Mouse (Mus musculus) right cerebral cortex, adult 2 months (tissue): Measurements from ENCODE around the gene Gm49388.
"Not testable (repeated sequence)": the region's sequence is repeated elsewhere in the genome, so short reads cannot be mapped to it uniquely, and the experiment has no call there.

Experiments used
- DNase-seq, 2 experiments: peaks; one replicate each; pipeline ENCODE4 v3.0.0; 2021 to 2022; ENCODE audit warnings: low spot score in 2 of 2

Gm49388 gene

DNA sequence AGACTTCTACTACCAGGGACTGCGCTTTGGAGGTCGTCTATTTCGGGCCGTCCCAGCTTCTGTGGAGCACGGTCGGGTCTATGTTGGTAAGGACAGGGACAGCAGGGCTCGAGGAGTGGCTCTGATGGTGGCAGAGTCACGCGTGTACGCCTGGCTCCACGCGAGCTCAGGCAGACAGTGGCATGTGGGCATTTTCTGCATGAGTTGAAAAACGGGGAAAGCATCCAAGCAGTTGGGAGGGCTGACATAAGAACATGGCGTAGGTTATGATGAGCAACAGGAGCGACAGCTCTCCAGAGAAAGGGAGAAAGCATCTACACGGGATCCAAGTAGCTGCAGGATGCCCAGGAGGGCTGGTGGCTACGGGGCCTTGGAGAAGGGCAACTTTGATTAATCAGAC, 16.9 kb downstream of the Gm49388 start:
- DNase-seq: no peak

- DNase-seq: no peak
These were observed 23.4 kb downstream of the Gm49388 start for GRCm38 (mm10) chr7:127808821-127809220.

GRCm38 (mm10) chr7:127809846-127810245, 24.4 kb downstream of the Gm49388 start:
- DNase-seq: no peak

GRCm38 (mm10) chr7:127810650-127811049, 25.2 kb downstream of the Gm49388 start:
- DNase-seq: no peak

DNA sequence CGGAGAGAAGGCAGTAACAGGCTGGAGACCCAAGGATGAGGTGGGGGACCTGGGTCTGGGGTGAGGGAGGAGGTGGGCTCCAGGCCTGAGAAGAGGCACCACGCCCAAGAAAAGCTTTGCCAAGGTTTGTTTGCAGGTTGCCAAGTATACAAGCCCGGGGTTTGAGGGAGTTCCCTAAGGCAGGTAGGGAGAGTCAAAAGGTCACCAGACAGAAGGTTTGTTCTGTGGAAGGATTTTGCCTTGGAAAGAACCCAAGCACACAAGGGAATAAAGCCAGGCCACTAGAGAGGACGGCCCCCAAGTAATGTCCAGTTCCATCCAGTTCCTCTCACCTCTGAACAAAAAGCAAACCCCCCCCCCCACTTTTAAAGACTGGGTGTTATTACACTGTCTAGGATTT, 25.8 kb downstream of the Gm49388 start:
- DNase-seq: no peak

- DNase-seq: no peak
These were observed 26.9 kb downstream of the Gm49388 start for GRCm38 (mm10) chr7:127812292-127812691.

DNA sequence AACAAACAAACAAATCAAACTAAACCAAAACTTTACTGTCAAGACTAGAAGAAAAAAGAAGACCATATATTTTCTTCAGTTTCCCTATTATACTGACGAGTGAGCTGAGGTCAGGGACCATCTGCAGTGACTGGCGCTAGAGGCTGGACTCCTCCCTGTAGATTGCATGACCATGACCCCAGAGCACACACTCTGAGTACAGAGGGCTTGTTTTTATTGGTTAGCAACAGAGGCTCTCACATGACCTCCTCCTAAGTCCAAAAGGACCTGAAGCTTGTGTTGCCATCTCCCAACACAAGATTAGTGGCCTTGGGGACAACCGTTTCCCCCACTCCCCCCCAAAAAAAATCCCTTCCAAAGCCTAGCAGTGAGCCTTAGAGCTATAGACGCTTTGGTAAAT, 28.4 kb downstream of the Gm49388 start:
- DNase-seq: no peak

- DNase-seq: peak; percentile 70 to 86
These were observed 29.0 kb downstream of the Gm49388 start for GRCm38 (mm10) chr7:127814241-127814921.

DNA sequence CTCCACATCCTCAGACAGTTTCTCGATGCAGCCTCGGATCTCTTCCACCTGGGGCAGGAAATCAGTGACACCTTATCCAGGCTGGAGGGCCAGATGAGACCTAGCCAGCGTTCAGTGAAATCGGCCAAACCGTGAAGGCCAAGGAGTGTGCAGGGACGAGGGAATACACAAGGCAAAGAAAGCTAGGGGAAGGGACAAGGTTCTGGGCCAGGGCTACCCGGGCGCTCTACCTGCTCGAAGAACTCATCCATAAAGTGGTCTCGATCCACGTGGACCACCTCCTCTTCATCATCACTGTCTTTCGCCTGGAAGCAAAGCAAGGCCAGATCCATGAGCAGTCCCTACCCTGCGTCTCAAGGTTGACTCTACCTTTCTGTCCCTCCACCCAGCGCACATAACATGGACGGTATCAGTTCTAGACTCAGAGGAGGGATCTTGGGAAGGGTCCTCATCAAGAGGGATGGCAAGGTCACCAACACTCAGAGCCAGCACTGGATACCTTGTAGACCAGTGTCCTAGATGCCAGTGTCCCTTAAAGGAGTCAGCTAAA, 29.8 kb downstream of the Gm49388 start:
- no peak for DNase-seq

DNA sequence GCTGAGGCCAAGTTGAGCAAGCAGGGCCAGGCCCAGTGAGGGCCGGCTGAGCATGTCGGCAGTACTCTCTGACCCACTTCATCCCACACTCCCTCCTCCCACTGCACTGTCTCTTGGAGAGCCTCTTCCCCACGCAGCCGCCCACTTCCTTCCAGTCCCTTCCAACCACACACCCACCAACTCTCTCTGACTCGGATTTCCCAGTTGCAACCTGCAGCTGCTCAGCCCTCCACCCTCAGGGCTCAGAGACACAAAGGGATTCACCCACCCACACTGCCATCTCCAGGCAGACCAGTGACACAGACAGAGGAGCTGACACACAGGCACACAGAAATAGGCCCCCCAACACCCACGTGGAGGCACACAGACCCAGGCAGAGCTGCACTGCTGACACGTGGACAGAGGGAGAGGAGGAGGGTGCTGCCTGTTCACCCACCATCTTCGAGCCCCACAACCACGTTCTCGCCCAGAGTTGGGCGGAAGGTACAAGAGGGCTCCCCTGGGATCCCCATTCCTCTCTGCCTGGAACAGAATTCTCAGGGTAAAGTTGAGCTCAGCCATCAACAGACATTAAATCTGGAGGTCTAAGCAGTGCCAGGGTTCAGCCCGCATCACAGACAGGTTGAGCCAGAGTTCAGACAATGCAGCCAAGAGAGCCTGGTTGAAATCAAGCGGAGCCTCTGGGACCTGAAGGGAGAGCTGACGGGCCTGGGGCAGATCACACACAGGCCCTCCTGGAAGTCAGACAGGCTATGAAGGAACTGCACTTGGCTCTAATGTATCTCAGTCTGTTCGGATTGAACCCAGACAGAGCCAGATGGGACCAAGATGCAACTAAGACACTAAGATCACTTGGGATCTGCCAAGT, 30.8 kb downstream of the Gm49388 start:
- DNase-seq: peak; percentile 82 to 83

DNA sequence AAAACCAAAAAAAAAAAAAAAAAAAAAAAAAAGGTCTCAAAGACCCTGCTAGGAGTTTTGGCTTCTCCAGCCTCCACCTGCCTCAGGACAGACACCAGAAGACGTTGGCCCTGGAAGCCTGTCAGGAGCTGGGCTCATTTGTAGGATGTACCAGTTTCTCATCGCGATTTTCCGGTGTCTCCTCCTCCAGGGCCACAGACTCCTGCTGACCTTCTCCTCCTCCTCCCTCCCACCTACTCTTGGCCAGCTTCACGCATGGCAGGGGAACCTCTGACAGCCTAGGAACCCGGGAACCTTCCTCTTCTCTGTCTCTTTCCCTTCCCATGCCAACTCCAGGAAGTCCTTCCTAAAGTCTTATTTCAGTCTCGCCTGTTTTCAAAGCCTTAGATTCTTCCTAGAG, 31.6 kb downstream of the Gm49388 start:
- DNase-seq: no peak

- no peak for DNase-seq
These were observed 32.4 kb downstream of the Gm49388 start for GRCm38 (mm10) chr7:127817776-127818175.

DNA sequence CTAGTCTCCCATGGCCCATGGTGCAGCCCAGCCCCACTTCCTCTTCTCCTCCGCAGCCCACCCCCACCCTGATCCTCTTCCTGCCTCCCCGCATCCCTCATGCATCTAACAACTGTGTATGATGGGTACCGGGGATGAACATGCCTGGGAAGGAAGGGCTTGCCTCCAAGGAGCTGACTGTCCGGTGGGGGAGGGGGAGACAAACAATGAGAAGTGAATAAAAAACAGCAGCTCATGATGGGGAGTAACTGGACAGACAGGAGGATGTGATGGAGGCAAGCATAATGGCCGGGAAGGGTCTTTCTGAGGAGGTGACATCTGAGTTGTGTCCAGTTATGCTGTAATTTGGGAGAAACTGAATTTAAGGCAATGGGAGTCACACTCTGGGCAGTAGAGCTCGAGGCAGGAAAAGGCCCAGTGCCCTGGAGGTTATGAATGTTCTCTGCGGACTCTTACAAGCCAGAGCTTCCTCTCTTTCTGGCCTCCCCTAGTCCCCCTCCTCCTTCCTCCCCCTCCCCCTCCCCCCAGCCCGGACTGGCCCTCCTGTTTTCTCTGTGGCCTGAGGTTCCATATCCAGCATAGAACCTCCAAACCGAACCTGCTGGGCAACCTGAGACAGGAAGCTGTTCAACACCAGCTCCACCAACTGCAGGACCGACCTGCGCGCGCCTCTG, 35.6 kb downstream of the Gm49388 start:
- DNase-seq: no peak

DNA sequence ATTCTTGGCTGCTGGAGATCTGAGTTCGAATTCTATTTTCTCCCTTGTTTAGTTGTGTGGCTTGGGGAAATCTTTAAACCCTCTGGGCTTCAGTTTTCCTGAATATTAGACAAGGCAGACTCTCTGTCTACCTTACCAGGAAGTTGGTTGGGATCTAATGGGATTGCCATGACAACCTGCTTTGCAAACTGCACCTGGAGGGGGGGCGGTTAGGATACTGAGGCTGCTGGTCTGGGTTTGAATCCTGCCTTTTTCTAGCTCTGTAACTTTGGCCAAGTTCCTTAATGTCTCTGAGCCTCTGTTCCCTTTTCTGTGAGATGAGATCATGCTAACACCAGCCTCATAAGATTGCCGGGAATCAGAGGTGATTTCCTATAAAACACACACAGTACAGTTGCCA, 37.1 kb downstream of the Gm49388 start:
- no peak for DNase-seq

DNA sequence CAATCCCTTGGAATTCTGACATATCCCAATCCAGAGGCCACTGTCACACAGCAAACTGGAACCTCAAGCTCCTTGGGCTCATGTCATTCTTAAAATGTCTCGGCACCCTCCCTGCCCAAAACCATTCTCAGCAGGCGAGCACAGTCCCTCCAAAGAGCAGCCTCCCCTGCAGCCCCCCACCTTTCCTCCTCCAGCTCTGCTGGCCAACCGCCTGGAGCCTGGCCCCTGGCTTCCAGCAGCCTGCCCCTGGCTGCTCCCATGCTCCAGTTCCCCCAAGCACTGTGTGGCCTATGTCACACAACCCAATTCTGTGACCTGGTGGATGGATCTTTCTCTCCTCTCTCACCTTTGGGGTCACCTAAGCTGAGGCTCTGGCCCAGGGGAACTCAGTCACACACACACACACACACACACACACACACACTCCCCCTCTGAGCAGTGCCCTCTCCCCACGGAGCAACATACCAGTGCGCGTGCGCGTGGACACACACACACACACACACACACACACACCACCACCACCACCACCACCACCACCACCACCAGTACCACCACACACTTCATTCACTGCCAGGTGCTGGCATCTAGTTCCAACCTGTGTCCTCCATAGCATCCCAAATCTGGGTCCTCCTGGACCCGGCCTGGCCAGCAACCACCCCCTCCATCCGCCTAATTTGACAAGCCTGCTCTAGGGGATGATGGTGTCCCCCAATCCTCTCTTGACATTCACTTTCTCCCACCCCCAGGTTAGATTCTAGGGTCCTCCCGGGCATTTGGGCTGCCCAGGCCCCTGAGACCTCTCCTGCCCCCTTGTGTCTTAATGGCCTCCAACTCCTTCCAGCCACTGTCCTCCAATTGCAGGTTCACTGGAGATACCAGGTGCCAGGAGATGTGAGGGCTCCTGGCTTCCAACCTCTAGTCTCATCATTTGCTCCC, 38.1 kb downstream of the Gm49388 start:
- DNase-seq: peak; percentile 47 to 53

- peak; percentile 62 to 65 for DNase-seq
These were observed 38.9 kb downstream of the Gm49388 start, which contains the start of the genes Stx4a and Stx1b for GRCm38 (mm10) chr7:127824176-127824871. Stx4a (plus strand) TSS chr7:127824294. Stx1b (minus strand) TSS chr7:127824549.

- DNase-seq: no peak
These were observed 50.1 kb downstream of the Gm49388 start for GRCm38 (mm10) chr7:127835550-127835949.

DNA sequence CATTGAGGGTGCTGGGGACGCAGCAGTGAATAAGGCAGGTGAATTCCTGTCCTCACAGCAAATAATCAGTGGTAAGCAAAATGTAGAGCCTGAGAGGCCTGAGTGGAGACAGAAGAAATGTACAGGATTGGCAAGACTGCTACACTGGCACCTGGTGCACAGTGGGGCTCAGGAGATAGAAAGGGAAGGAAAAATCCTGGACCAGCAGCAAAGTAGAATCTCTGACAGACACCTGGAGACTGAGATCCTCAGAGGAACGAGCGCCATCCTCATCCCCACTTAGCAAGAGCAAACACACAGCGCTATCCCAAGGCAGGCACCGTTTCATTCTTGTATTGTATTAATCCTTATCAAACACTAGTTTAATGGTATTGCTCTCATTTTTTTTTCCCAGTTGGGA, 52.1 kb downstream of the Gm49388 start:
- no peak for DNase-seq

GRCm38 (mm10) chr7:127837878-127838277, 52.5 kb downstream of the Gm49388 start:
- not testable (repeated sequence) for DNase-seq

- not testable (repeated sequence) for DNase-seq
These were observed 54.6 kb downstream of the Gm49388 start for GRCm38 (mm10) chr7:127840031-127840430.
